Mouse (Mus musculus): ENCODE measurements at regions not wholly inside any gene's neighbourhood (a gene's known extent, or its start where the extent isn't known, plus 50 kb on each side); places are given as distances from the start of the nearest gene placed in this dataset.
A peak's percentile ranks its signal among the peaks of the same experiment; 100 is the strongest.

DNA sequence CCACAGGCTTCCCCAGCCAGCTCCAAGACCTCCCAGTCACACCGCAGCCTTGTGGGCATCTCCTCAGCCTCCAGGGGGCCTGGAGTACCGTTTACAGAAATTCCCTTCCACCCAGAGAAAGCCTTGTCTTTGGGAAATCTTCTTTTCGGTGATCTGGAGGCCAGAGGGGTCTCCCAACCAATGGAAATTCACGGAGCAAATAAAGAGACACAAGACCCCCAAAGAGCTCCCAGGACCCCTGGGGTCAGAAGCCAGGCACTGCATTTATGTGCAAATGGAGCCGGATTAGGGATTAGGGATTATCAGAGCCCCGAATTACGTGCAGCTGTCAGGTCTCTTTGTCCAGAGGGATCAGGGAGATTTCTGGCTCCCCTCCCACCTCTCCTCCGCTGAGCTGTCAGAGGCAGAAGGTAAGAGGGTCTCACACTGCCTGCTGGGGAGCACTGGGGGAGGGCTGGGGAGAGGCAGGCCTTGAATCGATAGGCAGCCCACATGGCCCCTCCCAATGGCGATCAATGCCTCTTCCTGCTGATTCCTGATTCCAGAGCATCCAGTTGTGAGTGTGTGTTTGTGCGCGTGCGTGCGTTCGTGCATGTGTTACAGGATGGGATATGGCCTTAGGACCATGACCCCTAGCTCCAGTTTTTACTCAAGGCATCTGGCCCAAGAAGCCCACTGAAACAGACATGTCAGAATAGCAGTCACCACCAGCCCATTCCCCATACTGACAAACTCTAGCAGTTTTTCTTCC is 168.7 kb downstream of the 3100002H09Rik start:
- no peaks in the 10 kb centered on the region for H3K9me3 ChIP-seq (ENCODE audit: low read length)
- ATAC-seq (no peak), DNase-seq (ENCODE audit: low spot score) (no peak)
- H3K27ac ChIP-seq = no peak overlapping the region
- no peaks in the 10 kb centered on the region for H3K36me3 ChIP-seq (ENCODE audit: insufficient read depth, low read length)
- 17% methylated on average over 15 of the region's 15 CpGs for WGBS
- peaks cover 26% of the 10 kb centered on the region for H3K27me3 ChIP-seq (ENCODE audit: insufficient read depth, low read length)
- no peak overlapping the region for H3K4me2 ChIP-seq (ENCODE audit: low read depth, low read length)
- H3K4me3 ChIP-seq (ENCODE audit: low read length) = no peak overlapping the region
- peaks cover 3% of the 10 kb centered on the region; the same call in 1 of the 2 replicates for H3K4me1 ChIP-seq (ENCODE audit: insufficient read depth, low read length)
- no peak overlapping the region for H3K9ac ChIP-seq (replicated peaks; ENCODE audit: low read length)
- peak; percentile 19; the same call in 1 of the 2 replicates for TF ChIP-seq CTCF (IDR thresholded peaks at IDR 0.05; ENCODE audit: low read depth)

DNA sequence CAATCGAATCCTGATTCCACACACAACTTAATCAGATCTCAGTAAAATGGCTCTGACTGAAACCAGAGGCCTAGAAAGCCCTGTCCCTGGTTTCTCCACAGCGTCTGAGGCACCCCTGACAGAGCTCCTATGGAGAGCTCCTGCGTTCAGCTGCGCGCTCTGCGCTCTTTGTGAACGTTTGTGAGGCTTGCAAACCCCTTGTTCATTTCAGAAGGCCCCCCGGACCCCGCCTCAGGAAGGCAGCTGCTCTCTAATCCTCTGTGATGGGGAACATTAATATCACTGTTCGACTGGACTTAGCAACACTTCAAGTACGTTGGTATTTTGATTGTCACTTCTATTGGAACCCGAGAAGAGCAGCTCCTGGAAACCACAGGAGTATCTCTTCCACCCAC is 175.6 kb downstream of the 3100002H09Rik start:
- Histone ChIP-seq H3K4me2 (ENCODE audit: low read depth, low read length) (no peak overlapping the region), H3K4me1 (ENCODE audit: insufficient read depth, low read length) (no peaks in the 10 kb centered on the region), H3K9me3 (ENCODE audit: low read length) (no peaks in the 10 kb centered on the region), H3K9ac (replicated peaks; ENCODE audit: low read length) (no peak overlapping the region), H3K4me3 (ENCODE audit: low read length) (no peak overlapping the region), H3K36me3 (ENCODE audit: insufficient read depth, low read length) (no peaks in the 10 kb centered on the region), H3K27ac (no peak overlapping the region), H3K27me3 (ENCODE audit: insufficient read depth, low read length) (peaks cover 8% of the 10 kb centered on the region; the same call in 1 of the 2 replicates)
- no peak for TF ChIP-seq CTCF (IDR thresholded peaks at IDR 0.05; ENCODE audit: low read depth)
- ATAC-seq (no peak), DNase-seq (ENCODE audit: low spot score) (no peak)
- WGBS = 42% methylated on average over 12 of the region's 12 CpGs

DNA sequence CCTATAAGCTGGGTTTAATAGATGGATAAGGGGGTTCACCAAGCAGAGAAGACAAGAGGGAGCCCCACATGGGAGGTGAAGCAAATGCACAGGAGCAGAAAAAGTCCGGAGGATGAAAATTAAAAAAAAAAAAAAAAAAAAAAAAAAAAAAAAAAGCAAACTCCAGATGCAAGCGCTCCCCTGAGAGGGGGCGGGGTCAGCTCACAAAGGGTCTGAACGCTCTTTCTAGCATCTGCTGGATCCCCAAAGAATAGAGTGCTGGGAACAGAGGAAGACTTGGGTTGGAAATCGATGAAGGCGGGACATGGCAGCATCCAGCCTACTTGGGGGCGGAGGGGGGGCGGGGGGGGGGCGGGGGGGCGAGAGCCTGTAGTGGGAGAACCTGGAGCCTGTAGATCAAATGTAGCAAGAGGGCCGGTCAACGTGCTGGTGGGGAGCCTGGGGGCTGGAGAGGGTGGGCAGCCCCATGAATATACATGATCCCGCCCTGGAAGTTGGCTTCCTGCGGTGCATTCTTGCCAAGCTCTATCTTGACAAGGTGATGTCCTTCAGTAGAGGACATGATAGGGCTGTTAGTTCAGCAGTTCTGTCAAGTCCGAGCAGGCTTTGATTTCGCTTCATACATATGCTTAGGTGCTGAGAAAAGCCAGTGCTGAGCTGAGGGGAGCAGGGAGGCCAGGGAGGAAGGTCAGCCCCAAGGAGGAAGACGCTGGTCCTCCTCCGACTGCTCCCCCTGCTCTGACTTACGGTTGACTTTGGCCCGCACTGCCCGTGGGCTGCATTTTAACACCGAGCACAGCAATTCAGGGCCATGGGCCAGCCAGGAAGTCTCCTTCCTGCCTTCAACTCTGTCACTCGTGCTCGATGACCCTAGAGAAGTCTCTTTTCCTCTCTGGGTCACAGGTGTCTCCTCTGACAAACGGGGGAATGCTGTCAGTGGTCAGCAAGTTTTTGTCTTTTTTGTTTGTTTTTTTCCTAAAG is 176.3 kb downstream of the 3100002H09Rik start:
- ATAC-seq (no peak), DNase-seq (ENCODE audit: low spot score) (peak; percentile 30)
- Histone ChIP-seq H3K27ac (no peak overlapping the region), H3K9ac (replicated peaks; ENCODE audit: low read length) (no peak overlapping the region), H3K4me1 (ENCODE audit: insufficient read depth, low read length) (no peaks in the 10 kb centered on the region), H3K9me3 (ENCODE audit: low read length) (no peaks in the 10 kb centered on the region), H3K4me2 (ENCODE audit: low read depth, low read length) (no peak overlapping the region), H3K27me3 (ENCODE audit: insufficient read depth, low read length) (peaks cover 8% of the 10 kb centered on the region; the same call in 1 of the 2 replicates), H3K36me3 (ENCODE audit: insufficient read depth, low read length) (no peaks in the 10 kb centered on the region), H3K4me3 (ENCODE audit: low read length) (no peak overlapping the region)
- 14% methylated on average over 24 of the region's 25 CpGs for WGBS
- TF ChIP-seq CTCF (IDR thresholded peaks at IDR 0.05; ENCODE audit: low read depth) = no peak

DNA sequence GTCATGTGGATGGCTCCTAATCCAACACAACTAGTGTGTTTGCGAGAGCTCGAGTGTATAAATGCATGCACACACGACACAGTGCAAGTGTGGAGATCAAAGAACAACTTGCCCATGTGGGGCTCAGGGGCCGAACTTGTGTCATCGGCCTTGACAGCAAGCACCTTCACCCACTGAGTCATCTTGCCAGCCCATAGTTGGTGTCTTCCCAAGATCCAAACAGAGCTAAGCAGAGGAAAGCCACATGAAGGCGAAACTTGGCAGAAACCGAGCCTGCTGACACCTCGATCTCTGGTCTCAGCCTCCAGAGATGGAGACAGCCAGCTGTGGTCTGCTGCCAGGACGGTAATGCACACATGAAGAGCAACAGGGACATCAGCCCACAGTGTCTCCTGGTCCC is 177.1 kb downstream of the 3100002H09Rik start:
- H3K4me1 ChIP-seq (ENCODE audit: insufficient read depth, low read length) = no peaks in the 10 kb centered on the region
- no peak for TF ChIP-seq CTCF (IDR thresholded peaks at IDR 0.05; ENCODE audit: low read depth)
- H3K9me3 ChIP-seq (ENCODE audit: low read length) = no peaks in the 10 kb centered on the region
- 73% methylated on average over 9 of the region's 9 CpGs for WGBS
- peaks cover 6% of the 10 kb centered on the region; the same call in 1 of the 2 replicates for H3K27me3 ChIP-seq (ENCODE audit: insufficient read depth, low read length)
- H3K4me3 ChIP-seq (ENCODE audit: low read length) = no peak overlapping the region
- no peaks in the 10 kb centered on the region for H3K36me3 ChIP-seq (ENCODE audit: insufficient read depth, low read length)
- DNase-seq (ENCODE audit: low spot score) = no peak
- no peak overlapping the region for H3K27ac ChIP-seq
- no peak for ATAC-seq
- H3K4me2 ChIP-seq (ENCODE audit: low read depth, low read length) = no peak overlapping the region
- H3K9ac ChIP-seq (replicated peaks; ENCODE audit: low read length) = no peak overlapping the region

DNA sequence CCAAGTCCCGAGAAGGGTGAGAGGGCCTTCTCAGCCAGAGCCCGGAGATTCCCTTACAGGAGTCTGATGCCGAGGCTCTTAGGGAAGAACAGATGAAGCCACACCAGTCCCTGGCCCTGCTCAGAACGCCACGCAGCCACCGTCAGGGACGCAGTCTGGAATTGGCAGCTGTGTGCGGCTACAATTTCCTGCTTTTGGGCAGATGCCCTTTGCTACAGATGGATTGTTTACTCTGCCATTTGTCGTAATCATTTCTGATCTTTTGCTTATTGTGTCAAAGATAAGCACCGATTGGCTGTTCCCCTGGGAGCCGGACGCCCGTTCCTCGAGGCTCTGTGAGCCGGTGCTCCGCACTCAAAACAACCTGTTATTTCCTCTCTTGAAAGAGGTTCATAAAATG is 179.4 kb downstream of the 3100002H09Rik start:
- 75% methylated on average over 16 of the region's 16 CpGs for WGBS
- no peak for DNase-seq (ENCODE audit: low spot score)
- no peaks in the 10 kb centered on the region for H3K36me3 ChIP-seq (ENCODE audit: insufficient read depth, low read length)
- peaks cover 4% of the 10 kb centered on the region; the same call in 1 of the 2 replicates for H3K27me3 ChIP-seq (ENCODE audit: insufficient read depth, low read length)
- TF ChIP-seq CTCF (IDR thresholded peaks at IDR 0.05; ENCODE audit: low read depth) = no peak
- H3K27ac ChIP-seq = no peak overlapping the region
- no peak overlapping the region for H3K9ac ChIP-seq (replicated peaks; ENCODE audit: low read length)
- no peaks in the 10 kb centered on the region for H3K4me1 ChIP-seq (ENCODE audit: insufficient read depth, low read length)
- no peak overlapping the region for H3K4me2 ChIP-seq (ENCODE audit: low read depth, low read length)
- H3K9me3 ChIP-seq (ENCODE audit: low read length) = no peaks in the 10 kb centered on the region
- no peak for ATAC-seq
- no peak overlapping the region for H3K4me3 ChIP-seq (ENCODE audit: low read length)

DNA sequence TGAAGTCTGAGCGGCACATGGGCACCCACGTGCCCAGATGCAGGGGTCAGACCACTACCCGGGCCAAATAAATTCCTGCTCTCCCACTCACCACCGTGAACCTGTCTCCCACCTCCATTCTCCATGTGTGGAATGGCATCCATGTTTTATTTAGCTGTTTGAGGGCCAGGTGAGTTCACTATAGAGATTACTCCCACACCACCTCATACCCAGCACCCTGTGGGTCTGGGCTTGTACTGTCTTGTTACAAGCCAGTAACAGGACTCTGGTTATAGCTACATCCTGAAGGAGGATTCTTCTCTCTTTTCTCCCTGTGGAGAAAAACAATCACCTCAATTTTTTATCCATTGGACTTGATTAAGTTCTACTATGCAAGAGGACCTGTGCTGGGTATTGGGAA is 181.8 kb downstream of the 3100002H09Rik start:
- ATAC-seq (no peak), DNase-seq (ENCODE audit: low spot score) (no peak)
- Histone ChIP-seq H3K4me2 (ENCODE audit: low read depth, low read length) (no peak overlapping the region), H3K9me3 (ENCODE audit: low read length) (no peaks in the 10 kb centered on the region), H3K27me3 (ENCODE audit: insufficient read depth, low read length) (peaks cover 4% of the 10 kb centered on the region; the same call in 1 of the 2 replicates), H3K4me1 (ENCODE audit: insufficient read depth, low read length) (no peaks in the 10 kb centered on the region), H3K36me3 (ENCODE audit: insufficient read depth, low read length) (no peaks in the 10 kb centered on the region), H3K27ac (no peak overlapping the region), H3K9ac (replicated peaks; ENCODE audit: low read length) (no peak overlapping the region), H3K4me3 (ENCODE audit: low read length) (no peak overlapping the region)
- no peak for TF ChIP-seq CTCF (IDR thresholded peaks at IDR 0.05; ENCODE audit: low read depth)
- 89% methylated on average over 4 of the region's 4 CpGs for WGBS
